Mouse (Mus musculus) midbrain, embryonic 15.5 days (tissue): ENCODE data around the gene Pih1d3. TPM values are rescaled to one million over a fixed set of nuclear protein-coding genes. Genes with fewer than 3 reads are reported as not detected.

ENCODE experiments used
- ATAC-seq: fragments of 200-750 bp; cut with Nextera tagmentation; replicated peaks from 2 replicates; pipeline ENCODE4 v1.8.0; 2017; ENCODE audit warnings: moderate TSS enrichment
- H3K27ac ChIP-seq: fragments of 300-500 bp; sonication (generic); 2 replicates; pipeline ENCODE4 v1.5.1; 2015; ENCODE audit warnings: mild to moderate bottlenecking, inconsistent platforms
- H3K27me3 ChIP-seq: fragments of 300-500 bp; sonication (generic); replicated peaks from 2 replicates; pipeline ENCODE4 v1.6.1; 2015; ENCODE audit warnings: inconsistent platforms
- H3K36me3 ChIP-seq: fragments of 300-500 bp; sonication (generic); replicated peaks from 2 replicates; pipeline ENCODE4 v1.6.1; 2015; ENCODE audit warnings: inconsistent platforms
- H3K4me1 ChIP-seq: fragments of 300-500 bp; sonication (generic); 2 replicates; pipeline ENCODE4 v1.6.1; 2015; ENCODE audit warnings: inconsistent platforms
- H3K4me2 ChIP-seq: fragments of 300-500 bp; sonication (generic); 2 replicates; pipeline ENCODE4 v1.6.1; 2015; ENCODE audit warnings: inconsistent platforms, mild to moderate bottlenecking, moderate library complexity
- H3K4me3 ChIP-seq: fragments of 300-500 bp; sonication (generic); 2 replicates; pipeline ENCODE4 v1.5.1; 2015; ENCODE audit warnings: mild to moderate bottlenecking, inconsistent platforms
- H3K9ac ChIP-seq: fragments of 300-500 bp; sonication (generic); 2 replicates; pipeline ENCODE4 v1.6.1; 2015; ENCODE audit warnings: mild to moderate bottlenecking, inconsistent platforms
- H3K9me3 ChIP-seq: fragments of 300-500 bp; sonication (generic); 2 replicates; pipeline ENCODE4 v1.6.1; 2016; ENCODE audit warnings: inconsistent platforms
- WGBS: fragments of 180-500 bp; shearing (Covaris S2); methylation state at CpG from one replicate; pipeline ENCODE4 v1.1.7; 2015; ENCODE audit warnings: mixed read lengths; 5-methylcytosine and 5-hydroxymethylcytosine counted together
- polyA plus RNA-seq: library from polyadenylated mRNA; unstranded; fragments of >200 nt; fragmentation: Nextera tagmentation; extraction: Ambion mirVana; gene quantifications from 2 replicates; pipeline ENCODE4 v1.2.1, GENCODE M21; 2015

Gene Pih1d3
- not detected in 2 replicates for polyA plus RNA-seq

- H3K4me2 ChIP-seq: no peak within 1 kb of the TSS
- no peak within 1 kb of the TSS for H3K9ac ChIP-seq
- no peak within 1 kb of the TSS for H3K27ac ChIP-seq
- ATAC-seq: no peak
- H3K27me3 ChIP-seq: no peaks in the 10 kb centered on the region
- H3K4me3 ChIP-seq: no peak within 1 kb of the TSS
- 87% methylated on average over 7 of the region's 7 CpGs for WGBS
- no peaks in the 10 kb centered on the region for H3K9me3 ChIP-seq
- no peaks in the 10 kb centered on the region for H3K36me3 ChIP-seq
- H3K4me1 ChIP-seq: no peaks in the 10 kb centered on the region
These were observed at the start of gene Pih1d3, which contains the start of gene 4931428L18Rik for GRCm38 (mm10) chr1:31222564-31222963. Gene Pih1d3, plus strand, starts transcription at chr1:31222838. Gene 4931428L18Rik, minus strand, starts transcription at chr1:31222684.

GRCm38 (mm10) chr1:31175401-31175800 lies 47.2 kb upstream of the Pih1d3 start:
- Histone ChIP-seq H3K9me3 (no peaks in the 10 kb centered on the region), H3K4me1 (no peaks in the 10 kb centered on the region), H3K4me2 (no peak overlapping the region), H3K27me3 (no peaks in the 10 kb centered on the region), H3K9ac (no peak overlapping the region), H3K36me3 (no peaks in the 10 kb centered on the region), H3K27ac (no peak overlapping the region), H3K4me3 (no peak overlapping the region)
- ATAC-seq: no peak
- 77% methylated on average over 3 of the region's 3 CpGs for WGBS

GRCm38 (mm10) chr1:31176101-31176500 lies 46.5 kb upstream of the Pih1d3 start, which contains the start of gene Lgsn:
Gene Lgsn, plus strand, starts transcription at chr1:31176401.
- Histone ChIP-seq H3K36me3 (no peaks in the 10 kb centered on the region), H3K9ac (no peak within 1 kb of the TSS), H3K4me1 (no peaks in the 10 kb centered on the region), H3K27me3 (no peaks in the 10 kb centered on the region), H3K4me3 (no peak within 1 kb of the TSS), H3K27ac (no peak within 1 kb of the TSS), H3K9me3 (no peaks in the 10 kb centered on the region), H3K4me2 (no peak within 1 kb of the TSS)
- ATAC-seq: no peak
- WGBS: 76% methylated on average over 5 of the region's 5 CpGs

- Histone ChIP-seq H3K36me3 (no peaks in the 10 kb centered on the region), H3K27ac (no peak overlapping the region), H3K9me3 (no peaks in the 10 kb centered on the region), H3K4me2 (no peak overlapping the region), H3K4me3 (no peak overlapping the region), H3K9ac (no peak overlapping the region), H3K27me3 (no peaks in the 10 kb centered on the region), H3K4me1 (no peaks in the 10 kb centered on the region)
- no peak for ATAC-seq
- 38% methylated on average over 1 of the region's 1 CpGs for WGBS
These were observed 44.4 kb upstream of the Pih1d3 start for GRCm38 (mm10) chr1:31178264-31178663.

GRCm38 (mm10) chr1:31190237-31190866 lies 32.3 kb upstream of the Pih1d3 start:
- Histone ChIP-seq H3K4me2 (no peak overlapping the region), H3K27ac (no peak overlapping the region), H3K4me1 (no peaks in the 10 kb centered on the region), H3K27me3 (no peaks in the 10 kb centered on the region), H3K9me3 (no peaks in the 10 kb centered on the region), H3K36me3 (no peaks in the 10 kb centered on the region), H3K4me3 (no peak overlapping the region), H3K9ac (no peak overlapping the region)
- no peak for ATAC-seq
- 84% methylated on average over 10 of the region's 10 CpGs for WGBS

GRCm38 (mm10) chr1:31195633-31196032 lies 27.0 kb upstream of the Pih1d3 start:
- Histone ChIP-seq H3K9me3 (no peaks in the 10 kb centered on the region), H3K27me3 (no peaks in the 10 kb centered on the region), H3K27ac (no peak overlapping the region), H3K4me1 (no peaks in the 10 kb centered on the region), H3K4me2 (no peak overlapping the region), H3K36me3 (no peaks in the 10 kb centered on the region), H3K4me3 (no peak overlapping the region), H3K9ac (no peak overlapping the region)
- ATAC-seq: no peak
- 72% methylated on average over 1 of the region's 1 CpGs for WGBS

DNA sequence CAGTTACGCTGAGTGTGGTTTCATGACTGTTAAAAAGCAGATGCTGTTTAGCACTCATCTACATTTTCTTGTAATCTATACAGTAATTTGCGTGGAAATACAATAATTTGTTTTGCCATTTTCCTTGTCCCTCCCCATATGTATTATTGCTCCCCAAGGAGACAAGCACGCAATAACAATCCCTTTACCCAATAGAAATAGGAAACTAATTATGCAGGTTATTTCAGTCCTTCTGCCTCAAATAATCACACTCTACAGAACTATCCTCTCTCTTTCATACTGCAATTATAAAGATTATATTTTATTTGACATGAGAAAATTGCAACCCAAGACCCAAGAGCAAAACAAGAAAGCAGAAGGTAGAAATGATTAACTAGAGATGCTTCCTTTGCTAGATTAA lies 25.7 kb upstream of the Pih1d3 start:
- H3K36me3 ChIP-seq: no peaks in the 10 kb centered on the region
- H3K27ac ChIP-seq: no peak overlapping the region
- H3K4me2 ChIP-seq: no peak overlapping the region
- no peaks in the 10 kb centered on the region for H3K27me3 ChIP-seq
- no peak for ATAC-seq
- H3K4me3 ChIP-seq: no peak overlapping the region
- H3K4me1 ChIP-seq: no peaks in the 10 kb centered on the region
- WGBS: 82% methylated on average over 3 of the region's 3 CpGs
- H3K9me3 ChIP-seq: no peaks in the 10 kb centered on the region
- no peak overlapping the region for H3K9ac ChIP-seq

GRCm38 (mm10) chr1:31203771-31204170 lies 18.9 kb upstream of the Pih1d3 start:
- no peak overlapping the region for H3K4me2 ChIP-seq
- no peaks in the 10 kb centered on the region for H3K9me3 ChIP-seq
- no peak overlapping the region for H3K9ac ChIP-seq
- no peaks in the 10 kb centered on the region for H3K4me1 ChIP-seq
- no peaks in the 10 kb centered on the region for H3K27me3 ChIP-seq
- no peak overlapping the region for H3K27ac ChIP-seq
- no peak for ATAC-seq
- WGBS: 92% methylated on average over 10 of the region's 10 CpGs
- no peak overlapping the region for H3K4me3 ChIP-seq
- H3K36me3 ChIP-seq: no peaks in the 10 kb centered on the region

DNA sequence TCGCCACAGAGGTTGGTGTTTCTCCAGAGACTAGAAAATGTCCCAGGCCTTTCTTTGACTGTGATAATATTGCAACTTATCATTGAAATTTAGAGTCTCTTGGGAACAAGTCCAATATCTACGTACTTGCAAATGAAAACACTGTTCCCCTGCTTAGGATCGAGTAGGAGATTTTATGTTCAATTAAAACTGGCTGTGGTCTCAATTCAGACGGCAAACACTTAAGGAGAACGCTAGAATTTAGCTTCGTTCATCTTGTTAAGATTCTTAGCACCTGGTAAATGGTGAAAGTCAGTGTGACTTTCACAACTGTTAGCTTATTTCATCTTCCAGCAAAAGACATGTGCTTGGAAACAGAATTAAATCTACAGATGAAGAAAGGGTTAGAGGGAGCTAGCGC lies 17.3 kb upstream of the Pih1d3 start:
- no peak overlapping the region for H3K9ac ChIP-seq
- whole genome bisulfite sequencing: 75% methylated on average over 7 of the region's 7 CpGs
- no peaks in the 10 kb centered on the region for H3K4me1 ChIP-seq
- no peak for ATAC-seq
- H3K9me3 ChIP-seq: no peaks in the 10 kb centered on the region
- H3K4me3 ChIP-seq: no peak overlapping the region
- H3K27ac ChIP-seq: no peak overlapping the region
- H3K27me3 ChIP-seq: no peaks in the 10 kb centered on the region
- H3K36me3 ChIP-seq: no peaks in the 10 kb centered on the region
- H3K4me2 ChIP-seq: no peak overlapping the region

- Histone ChIP-seq H3K27ac (no peak overlapping the region), H3K4me1 (no peaks in the 10 kb centered on the region), H3K4me3 (no peak overlapping the region), H3K9ac (no peak overlapping the region), H3K4me2 (no peak overlapping the region), H3K27me3 (no peaks in the 10 kb centered on the region), H3K9me3 (no peaks in the 10 kb centered on the region), H3K36me3 (no peaks in the 10 kb centered on the region)
- WGBS: 83% methylated on average over 3 of the region's 3 CpGs
- ATAC-seq: no peak
These were observed 16.9 kb upstream of the Pih1d3 start for GRCm38 (mm10) chr1:31205770-31206169.

DNA sequence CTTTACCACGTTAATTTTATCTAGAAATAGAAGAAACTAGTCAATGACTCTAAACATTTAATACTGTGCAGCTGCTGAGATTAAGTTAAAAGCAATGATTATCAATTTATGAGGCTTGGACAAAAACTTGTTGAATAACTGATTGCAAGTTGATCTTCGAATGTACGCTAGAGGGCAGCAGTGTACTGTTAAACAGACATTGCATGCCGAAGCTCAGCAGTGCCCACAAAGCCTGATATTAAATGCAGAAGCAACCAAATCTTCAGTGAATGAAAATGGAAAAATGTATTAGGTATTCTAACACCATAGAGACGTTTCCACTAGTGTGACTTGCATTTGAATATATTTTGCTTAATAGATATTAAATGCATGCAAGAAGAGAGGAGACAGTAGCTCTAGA lies 12.5 kb upstream of the Pih1d3 start:
- Histone ChIP-seq H3K27me3 (no peaks in the 10 kb centered on the region), H3K9ac (no peak overlapping the region), H3K4me3 (no peak overlapping the region), H3K4me2 (no peak overlapping the region), H3K9me3 (no peaks in the 10 kb centered on the region), H3K4me1 (no peaks in the 10 kb centered on the region), H3K36me3 (no peaks in the 10 kb centered on the region), H3K27ac (no peak overlapping the region)
- 0% methylated on average over 5 of the region's 5 CpGs for WGBS
- ATAC-seq: peak; percentile 92

- Histone ChIP-seq H3K9me3 (no peaks in the 10 kb centered on the region), H3K9ac (no peak overlapping the region), H3K27me3 (no peaks in the 10 kb centered on the region), H3K4me1 (no peaks in the 10 kb centered on the region), H3K4me2 (no peak overlapping the region), H3K4me3 (no peak overlapping the region), H3K36me3 (no peaks in the 10 kb centered on the region), H3K27ac (no peak overlapping the region)
- 82% methylated on average over 1 of the region's 1 CpGs for WGBS
- ATAC-seq: no peak
These were observed 7.8 kb upstream of the Pih1d3 start for GRCm38 (mm10) chr1:31214831-31215230.

GRCm38 (mm10) chr1:31220599-31221250 lies 1.9 kb upstream of the Pih1d3 start:
- no peak for ATAC-seq
- Histone ChIP-seq H3K4me3 (no peak overlapping the region), H3K9ac (no peak overlapping the region), H3K36me3 (no peaks in the 10 kb centered on the region), H3K4me1 (no peaks in the 10 kb centered on the region), H3K27me3 (no peaks in the 10 kb centered on the region), H3K4me2 (no peak overlapping the region), H3K27ac (no peak overlapping the region), H3K9me3 (no peaks in the 10 kb centered on the region)
- WGBS: 95% methylated on average over 4 of the region's 4 CpGs
